Mouse (Mus musculus) mouse trophoblast stem cell (cell line): ENCODE data around the gene Ocln.
"Not testable (repeated sequence)": the region's sequence is repeated elsewhere in the genome, so short reads cannot be mapped to it uniquely, and the experiment has no call there.

ENCODE experiments used
- in situ Hi-C, 2 experiments: fragments of 300-500 bp; cut with MseI, MboI; formaldehyde crosslinking; loops; 2 replicates in 1 of 2; 3 replicates in 1 of 2; pipeline ENCODE4 v1.15.1; 2025

Gene Ocln

DNA sequence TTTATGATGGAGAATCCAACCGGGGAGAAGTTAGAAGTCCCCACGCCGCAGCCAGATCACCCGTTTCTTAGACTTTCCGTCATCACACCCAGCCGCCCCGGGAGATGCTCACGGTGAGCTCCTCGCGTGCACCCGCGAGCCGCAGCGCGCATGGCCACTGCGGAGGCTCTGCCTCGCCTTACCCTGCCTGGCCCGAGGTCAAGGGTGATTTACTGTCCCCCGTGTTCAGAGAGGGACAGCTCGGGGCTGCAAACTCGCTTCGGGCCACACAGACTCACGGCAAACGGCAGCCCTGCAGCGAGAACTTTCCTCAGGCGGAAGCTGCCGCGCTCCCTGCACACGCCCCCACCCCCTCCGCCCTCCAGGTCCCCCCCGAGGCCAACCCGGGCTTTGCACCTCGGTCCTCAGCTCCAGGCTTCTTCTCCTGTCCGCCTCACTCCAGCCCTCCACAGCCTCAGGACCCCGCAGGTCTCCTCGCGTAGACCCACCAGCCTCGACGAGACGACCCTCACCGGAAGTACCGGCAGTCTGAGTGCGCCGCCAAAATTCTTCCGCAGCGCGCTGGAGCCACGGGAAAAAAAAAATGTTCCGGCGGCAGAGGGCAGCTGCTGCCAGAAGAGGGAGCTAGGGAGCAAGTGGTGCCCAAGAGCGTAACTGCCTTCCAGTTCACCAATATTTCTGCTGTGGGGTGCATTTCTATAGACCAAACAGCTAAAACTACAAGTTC is 60.3 kb downstream of the Ocln start, which contains the start of gene Gtf2h2:
Gtf2h2 (minus strand) TSS at position 519 of the 727 bp plus-strand sequence.
- in situ Hi-C loops: no loop called here

DNA sequence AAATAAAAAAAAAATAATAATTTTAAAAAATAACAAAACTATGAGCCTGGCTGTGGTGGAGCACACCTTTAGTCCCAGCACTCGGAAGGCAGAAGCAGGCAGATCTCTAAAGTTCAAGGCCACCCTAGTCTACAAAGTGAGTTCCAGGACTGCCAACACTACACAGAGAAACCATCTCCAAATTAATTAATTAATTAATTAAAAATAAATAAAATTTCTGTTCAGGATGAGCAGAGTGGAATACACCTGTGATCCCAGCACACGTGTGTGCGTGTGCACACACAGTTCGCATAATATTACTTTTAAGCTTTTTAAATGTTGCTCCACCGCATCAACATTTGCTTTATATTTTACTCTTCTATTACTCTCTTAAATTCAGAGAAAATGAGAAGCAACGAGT is 60.9 kb downstream of the Ocln start:
- in situ Hi-C loops: no loop called here

DNA sequence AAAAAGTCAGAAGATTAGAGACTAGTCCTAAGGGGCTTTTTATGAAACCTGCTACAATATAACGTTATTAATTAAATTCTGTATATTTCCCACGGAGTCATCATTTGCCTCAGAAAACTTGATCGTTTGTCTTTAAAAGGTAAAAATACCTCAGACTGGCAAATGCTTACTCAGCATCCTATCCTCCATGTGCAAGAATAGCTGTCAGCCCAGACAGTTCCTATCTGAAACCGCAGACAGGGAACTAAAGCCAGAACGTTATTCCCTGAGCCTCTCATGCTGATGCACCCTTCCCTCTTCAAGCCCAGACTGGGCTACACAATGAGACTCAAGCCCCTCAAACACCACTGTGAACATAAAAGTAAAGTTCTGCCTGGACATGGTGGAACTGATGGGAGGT is 62.1 kb downstream of the Ocln start:
- in situ Hi-C loops: no loop called here

DNA sequence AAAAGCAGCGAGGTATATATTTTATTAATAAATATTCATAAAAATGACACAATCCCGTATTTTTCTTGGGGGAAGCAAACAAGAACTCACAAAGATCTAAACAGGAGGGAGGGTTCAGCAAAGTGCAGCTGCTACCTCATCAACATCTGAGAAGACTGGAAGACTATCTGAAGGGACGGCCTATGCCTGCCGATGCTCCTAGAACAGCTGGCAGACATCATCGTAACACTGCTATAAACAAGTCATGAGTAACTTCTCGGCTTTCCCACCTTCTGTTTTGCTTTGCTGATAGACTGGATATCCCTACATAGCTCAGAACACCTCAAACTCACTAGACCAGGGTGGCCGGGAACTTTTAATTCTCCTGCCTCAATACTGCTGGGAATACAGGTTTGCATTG is 68.9 kb downstream of the Ocln start:
- in situ Hi-C loops: no loop called here

DNA sequence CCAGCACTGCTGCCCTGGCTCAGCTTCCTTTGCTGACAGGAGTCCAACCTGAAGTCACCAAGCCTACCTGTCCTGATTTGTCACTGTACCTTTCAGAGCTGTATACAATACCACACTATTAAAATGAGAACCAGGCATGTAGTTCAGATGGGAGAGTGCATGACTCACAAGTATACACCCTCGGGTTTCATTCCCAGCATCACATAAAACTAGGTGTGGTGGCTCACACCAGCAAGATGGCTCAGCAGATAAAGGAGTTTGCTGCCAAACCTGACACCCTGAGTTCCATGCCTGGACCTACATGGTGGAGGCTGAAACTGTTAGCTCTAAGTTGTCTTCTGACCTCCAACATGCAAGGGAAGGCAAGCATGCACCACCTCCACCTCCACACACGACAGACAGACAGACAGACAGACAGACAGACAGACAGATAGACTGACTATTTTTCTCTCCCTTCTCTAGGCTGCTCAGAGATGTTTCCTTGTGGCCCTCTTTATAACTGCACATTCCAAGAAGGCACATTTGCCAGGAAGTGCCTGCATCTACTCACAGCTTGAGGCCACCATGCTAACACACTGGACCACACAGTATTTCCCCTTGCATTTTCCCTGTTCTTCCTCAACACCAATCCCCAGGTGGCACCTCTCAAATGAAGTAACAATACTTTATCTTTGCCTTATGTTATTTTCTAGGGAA is 88.8 kb downstream of the Ocln start:
- in situ Hi-C loops: no loop called here

DNA sequence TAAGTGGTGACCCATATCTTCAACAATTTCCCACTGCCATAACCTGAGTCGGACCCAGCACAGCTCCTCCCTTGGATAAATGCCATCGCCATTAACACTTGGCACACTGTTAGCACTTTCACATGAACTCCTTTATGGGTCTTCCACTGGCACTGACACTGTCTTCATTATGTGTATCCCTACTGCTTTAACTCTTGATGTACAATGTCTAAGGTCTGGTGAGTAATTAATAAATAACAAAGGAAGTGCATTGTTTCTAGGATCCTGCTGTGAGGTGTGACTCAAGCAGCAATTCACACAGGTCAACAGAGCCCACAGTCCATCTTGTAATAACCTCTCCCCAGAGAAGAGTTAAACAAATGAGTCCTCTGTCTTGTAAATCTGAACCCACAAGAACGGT is 91.2 kb downstream of the Ocln start:
- in situ Hi-C loops: no loop called here

DNA sequence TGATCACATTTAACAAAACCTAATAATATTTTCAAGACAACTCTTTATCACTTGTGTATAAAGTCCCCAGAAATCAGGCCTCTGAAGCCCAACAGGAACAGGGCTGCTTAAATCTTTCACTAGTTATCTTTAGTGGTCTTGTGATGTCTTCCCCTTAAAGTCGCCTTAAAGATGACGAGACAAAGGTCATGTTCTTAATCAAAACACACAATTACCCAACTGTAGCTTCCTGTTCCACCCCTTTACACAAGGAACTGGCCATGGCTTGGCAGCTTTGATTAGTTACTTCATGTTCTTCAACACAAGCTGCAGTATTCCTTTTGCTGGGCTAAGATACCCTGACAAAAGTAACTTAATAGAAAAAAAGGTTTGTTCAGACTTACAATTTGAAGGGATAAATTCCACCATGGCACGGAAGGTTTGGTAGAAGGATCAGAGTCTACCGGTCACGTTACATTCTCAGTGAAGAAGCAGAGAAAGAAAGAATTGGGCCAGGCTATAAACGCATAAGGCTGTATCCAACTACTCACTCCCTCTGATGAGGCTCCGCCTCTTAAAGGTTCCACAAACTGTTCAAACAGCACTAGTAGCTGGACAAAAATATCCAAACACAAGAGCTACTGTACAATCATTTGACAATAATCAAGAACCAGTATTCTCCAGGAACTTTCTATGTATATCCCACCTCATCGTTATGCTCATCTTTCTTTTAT is 99.9 kb downstream of the Ocln start, which contains the start of gene Naip1:
Naip1 (minus strand) TSS at position 455 of the 713 bp plus-strand sequence.
- in situ Hi-C loops: not testable (repeated sequence)

DNA sequence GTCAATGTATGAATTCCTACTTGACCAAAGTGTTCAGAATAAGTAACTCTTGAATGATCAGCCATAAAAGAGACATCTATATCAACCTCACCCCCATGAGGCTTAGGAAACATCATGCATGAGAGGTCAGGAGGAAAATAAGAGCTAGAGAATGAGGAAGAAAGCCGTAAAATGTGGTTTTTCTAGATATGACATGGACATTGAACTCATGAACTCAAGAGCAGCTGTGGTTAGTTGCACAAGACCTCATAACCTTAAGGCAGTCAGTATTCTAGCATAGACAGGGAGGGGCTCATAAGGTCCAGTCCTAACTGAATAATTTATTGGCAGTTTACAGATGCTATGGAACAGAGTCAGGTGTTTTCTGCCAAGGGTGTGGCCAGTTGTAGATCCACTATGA is 103.0 kb downstream of the Ocln start:
- in situ Hi-C loops: no loop called here
